Mouse (Mus musculus): ENCODE data around the gene Slc2a10. TPM values are rescaled to one million over a fixed set of nuclear protein-coding genes. Genes with fewer than 3 reads are reported as not detected.
"Not testable (repeated sequence)": the region's sequence is repeated elsewhere in the genome, so short reads cannot be mapped to it uniquely, and the experiment has no call there.

Slc2a10 gene
- polyA plus RNA-seq, 1 experiment from 2014 or later, result 4.0 TPM

DNA sequence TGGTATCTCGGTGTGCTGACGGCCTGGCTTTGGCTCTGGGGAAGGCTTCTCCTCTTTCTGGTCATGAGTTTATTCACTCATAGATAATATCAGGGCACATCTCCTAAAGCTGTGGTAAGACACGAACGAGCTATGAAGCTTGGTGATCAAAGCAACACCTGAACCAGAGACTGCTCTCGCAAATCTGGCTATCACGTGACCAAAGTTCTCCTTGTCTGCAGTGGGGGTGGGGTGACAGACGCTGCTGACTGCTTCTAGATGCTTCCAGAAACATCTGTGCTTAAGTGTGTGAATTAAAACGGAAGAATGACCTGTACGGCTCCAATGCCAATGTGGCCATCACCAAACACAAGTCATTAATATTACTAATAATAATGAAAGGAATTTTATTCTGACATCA lies 6.1 kb downstream of the Slc2a10 start:
- Histone ChIP-seq H3K9me3 (ENCODE audit: control insufficient read depth, low read length) (no peaks in the 10 kb centered on the region), H3K4me1 (ENCODE audit: control insufficient read depth in 2 of 2, insufficient read depth in 2 of 2, low read length in 2 of 2) (peaks cover 7 to 16% of the 10 kb centered on the region in 2 experiments; a peak in 3 of 4 replicates), H3K27ac (replicated peaks in 1 of 2; ENCODE audit: control insufficient read depth in 1 of 2, insufficient read depth in 1 of 2, low read depth in 2 of 2, low read length in 2 of 2) (no peak overlapping the region), H3K4me2 (ENCODE audit: low read length) (no peak overlapping the region), H3K9ac (ENCODE audit: low read length) (no peak overlapping the region), H3K4me3 (ENCODE audit: control insufficient read depth in 1 of 2, insufficient read depth in 1 of 2, low read depth in 1 of 2, low read length in 2 of 2) (no peak overlapping the region), H3K27me3 (ENCODE audit: control insufficient read depth, insufficient read depth, low read length) (0 out of 2 replicates have a peak, but pooled peaks cover 5% of the 10 kb centered on the region), H3K36me3 (ENCODE audit: control insufficient read depth, insufficient read depth, low read length) (no peaks in the 10 kb centered on the region)
- WGBS, result 53% methylated on average over 9 of the region's 9 CpGs
- ATAC-seq (ENCODE audit: insufficient number of reproducible peaks, insufficient read depth, low FRiP score, low read depth), result no peak

DNA sequence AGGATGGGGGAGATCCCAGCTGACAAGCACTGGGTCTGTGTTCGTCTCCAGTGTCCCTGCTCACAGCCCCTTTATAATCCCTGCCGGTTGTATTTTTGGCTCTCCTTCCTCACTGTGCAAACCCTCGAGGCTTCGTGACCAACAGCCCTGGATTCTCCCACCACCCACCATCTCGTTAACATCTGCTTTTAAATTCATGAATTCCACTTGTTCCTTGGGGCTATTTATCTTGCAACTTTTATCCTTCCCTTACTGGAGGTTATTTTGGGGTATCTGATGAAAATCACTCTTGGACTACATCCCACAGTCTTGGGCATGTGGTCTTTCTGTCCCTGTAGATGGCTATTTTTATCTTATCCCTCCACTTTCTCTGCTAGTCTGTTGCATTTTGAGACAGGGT lies 6.9 kb downstream of the Slc2a10 start:
- Histone ChIP-seq H3K4me1 (ENCODE audit: control insufficient read depth in 2 of 2, insufficient read depth in 2 of 2, low read length in 2 of 2) (peaks cover 7 to 16% of the 10 kb centered on the region in 2 experiments; a peak in 3 of 4 replicates), H3K9ac (ENCODE audit: low read length) (no peak overlapping the region), H3K4me2 (ENCODE audit: low read length) (no peak overlapping the region), H3K9me3 (ENCODE audit: control insufficient read depth, low read length) (no peaks in the 10 kb centered on the region), H3K36me3 (ENCODE audit: control insufficient read depth, insufficient read depth, low read length) (no peaks in the 10 kb centered on the region), H3K27me3 (ENCODE audit: control insufficient read depth, insufficient read depth, low read length) (no peaks in the 10 kb centered on the region), H3K27ac (replicated peaks in 1 of 2; ENCODE audit: control insufficient read depth in 1 of 2, insufficient read depth in 1 of 2, low read depth in 2 of 2, low read length in 2 of 2) (no peak overlapping the region), H3K4me3 (ENCODE audit: control insufficient read depth in 1 of 2, insufficient read depth in 1 of 2, low read depth in 1 of 2, low read length in 2 of 2) (no peak overlapping the region)
- ATAC-seq (ENCODE audit: insufficient number of reproducible peaks, insufficient read depth, low FRiP score, low read depth), result no peak
- 38% methylated on average over 5 of the region's 5 CpGs for whole genome bisulfite sequencing

DNA sequence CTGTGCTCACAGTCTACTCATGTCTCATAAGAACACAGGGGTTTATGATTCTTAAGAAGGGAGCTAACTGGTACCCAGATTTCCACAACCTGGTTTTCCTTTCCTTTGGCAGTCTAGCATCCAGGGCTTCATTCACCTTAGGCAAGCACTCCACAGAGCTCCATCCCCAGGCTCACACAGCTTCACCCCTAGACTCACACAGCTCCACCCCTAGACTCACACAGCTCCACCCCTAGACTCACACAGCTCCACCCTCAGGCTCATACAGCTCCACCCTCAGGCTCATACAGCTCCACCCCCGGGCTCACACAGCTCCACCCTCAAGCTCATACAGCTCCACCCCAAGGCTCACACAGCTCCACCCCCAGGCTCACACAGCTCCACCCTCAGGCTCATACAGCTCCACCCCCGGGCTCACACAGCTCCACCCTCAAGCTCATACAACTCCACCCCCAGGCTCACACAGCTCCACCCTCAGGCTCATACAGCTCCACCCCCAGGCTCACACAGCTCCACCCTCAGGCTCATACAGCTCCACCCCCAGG lies 7.4 kb downstream of the Slc2a10 start:
- WGBS, result 63% methylated on average over 2 of the region's 2 CpGs
- H3K4me3 ChIP-seq (ENCODE audit: control insufficient read depth in 1 of 2, insufficient read depth in 1 of 2, low read depth in 1 of 2, low read length in 2 of 2); H3K4me2 ChIP-seq (ENCODE audit: low read length); H3K9me3 ChIP-seq (ENCODE audit: control insufficient read depth, low read length); H3K27me3 ChIP-seq (ENCODE audit: control insufficient read depth, insufficient read depth, low read length); H3K36me3 ChIP-seq (ENCODE audit: control insufficient read depth, insufficient read depth, low read length); ATAC-seq (ENCODE audit: insufficient number of reproducible peaks, insufficient read depth, low FRiP score, low read depth); H3K27ac ChIP-seq (replicated peaks in 1 of 2; ENCODE audit: control insufficient read depth in 1 of 2, insufficient read depth in 1 of 2, low read depth in 2 of 2, low read length in 2 of 2); H3K9ac ChIP-seq (ENCODE audit: low read length): not testable (repeated sequence)
- H3K4me1 ChIP-seq (ENCODE audit: control insufficient read depth in 2 of 2, insufficient read depth in 2 of 2, low read length in 2 of 2), result peaks cover 7 to 16% of the 10 kb centered on the region in 2 experiments; a peak in 3 of 4 replicates

DNA sequence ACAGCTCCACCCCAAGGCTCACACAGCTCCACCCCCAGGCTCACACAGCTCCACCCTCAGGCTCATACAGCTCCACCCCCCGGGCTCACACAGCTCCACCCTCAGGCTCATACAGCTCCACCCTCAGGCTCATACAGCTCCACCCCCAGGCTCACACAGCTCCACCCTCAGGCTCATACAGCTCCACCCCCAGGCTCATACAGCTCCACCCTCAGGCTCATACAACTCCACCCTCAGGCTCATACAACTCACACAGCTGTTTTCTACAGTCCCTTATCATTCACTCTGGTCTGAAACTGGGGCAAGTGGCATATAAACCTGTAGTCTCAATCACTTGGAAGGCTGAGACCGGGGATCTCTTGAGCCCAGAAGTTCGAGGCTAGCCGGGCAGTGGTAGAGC lies 7.9 kb downstream of the Slc2a10 start:
- WGBS, result 74% methylated on average over 4 of the region's 4 CpGs

DNA sequence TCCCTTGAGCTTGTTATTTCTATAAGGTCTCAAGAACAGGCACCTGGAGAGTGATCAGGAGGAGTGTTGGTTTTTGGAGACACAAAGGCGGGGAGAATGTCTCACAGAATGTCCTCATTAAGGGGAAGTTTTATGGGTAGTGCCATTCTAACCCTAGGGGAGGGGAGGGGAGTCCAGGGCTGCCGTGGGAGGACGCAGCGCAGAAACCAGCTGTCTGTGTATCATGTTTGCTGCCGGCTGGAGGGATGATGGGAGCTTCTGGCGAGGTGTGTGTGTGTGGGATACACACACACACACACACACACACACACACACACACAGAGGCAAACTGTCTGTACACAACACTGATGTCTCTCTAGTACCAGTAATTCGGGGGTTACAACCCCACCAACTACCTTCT lies 8.8 kb downstream of the Slc2a10 start:
- H3K27ac ChIP-seq (replicated peaks in 1 of 2; ENCODE audit: control insufficient read depth in 1 of 2, insufficient read depth in 1 of 2, low read depth in 2 of 2, low read length in 2 of 2), result no peak overlapping the region
- ATAC-seq (ENCODE audit: insufficient number of reproducible peaks, insufficient read depth, low FRiP score, low read depth), result no peak
- WGBS, result 56% methylated on average over 7 of the region's 7 CpGs

More for the DNA sequence above, 7.9 kb downstream of the Slc2a10 start:
- H3K36me3 ChIP-seq (ENCODE audit: control insufficient read depth, insufficient read depth, low read length); H3K4me2 ChIP-seq (ENCODE audit: low read length); H3K27ac ChIP-seq (replicated peaks in 1 of 2; ENCODE audit: control insufficient read depth in 1 of 2, insufficient read depth in 1 of 2, low read depth in 2 of 2, low read length in 2 of 2); H3K9me3 ChIP-seq (ENCODE audit: control insufficient read depth, low read length); H3K27me3 ChIP-seq (ENCODE audit: control insufficient read depth, insufficient read depth, low read length); ATAC-seq (ENCODE audit: insufficient number of reproducible peaks, insufficient read depth, low FRiP score, low read depth); H3K9ac ChIP-seq (ENCODE audit: low read length); H3K4me3 ChIP-seq (ENCODE audit: control insufficient read depth in 1 of 2, insufficient read depth in 1 of 2, low read depth in 1 of 2, low read length in 2 of 2): not testable (repeated sequence)
- peaks cover 7 to 16% of the 10 kb centered on the region in 2 experiments; a peak in 3 of 4 replicates for H3K4me1 ChIP-seq (ENCODE audit: control insufficient read depth in 2 of 2, insufficient read depth in 2 of 2, low read length in 2 of 2)

DNA sequence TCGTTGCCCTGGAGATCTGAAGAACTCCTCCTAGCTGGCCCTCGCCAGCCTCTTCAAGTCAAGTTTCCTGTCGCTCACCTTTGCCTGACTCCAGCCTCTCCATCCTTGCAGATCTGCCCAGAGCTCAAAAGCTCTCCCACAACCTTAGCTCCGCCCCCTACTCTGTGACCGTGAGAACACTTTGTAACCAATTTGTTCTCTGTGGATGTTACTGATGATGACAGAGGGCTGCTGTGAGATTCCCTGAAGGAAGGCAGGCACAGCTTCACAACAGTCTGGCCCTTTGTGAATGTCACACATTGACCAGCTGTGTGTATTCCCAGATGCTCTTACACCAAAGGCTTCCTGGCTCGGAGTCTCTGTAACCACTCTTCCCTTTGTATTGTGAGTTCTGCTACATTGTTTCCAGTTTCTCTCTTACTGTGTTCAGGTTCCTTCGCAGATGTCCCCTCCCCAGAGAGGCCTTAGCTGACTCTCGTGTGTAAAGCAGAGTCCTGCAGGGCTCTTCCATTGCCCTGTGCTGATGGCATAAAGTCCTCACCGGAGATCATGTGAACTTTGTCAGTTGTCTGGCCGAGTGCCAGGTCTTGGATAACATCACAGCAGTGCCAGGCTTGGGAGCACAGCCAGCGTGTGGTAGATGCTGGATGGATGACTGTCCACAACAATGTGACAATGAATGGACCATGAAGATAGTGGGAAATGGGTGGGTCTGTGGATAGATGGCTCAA lies 9.4 kb downstream of the Slc2a10 start:
- 24% methylated on average over 11 of the region's 11 CpGs for WGBS
- H3K4me1 ChIP-seq (ENCODE audit: control insufficient read depth in 2 of 2, insufficient read depth in 2 of 2, low read length in 2 of 2), result peaks cover 7 to 16% of the 10 kb centered on the region in 2 experiments; a peak in 3 of 4 replicates
- no peak overlapping the region for H3K9ac ChIP-seq (ENCODE audit: low read length)
- H3K27me3 ChIP-seq (ENCODE audit: control insufficient read depth, insufficient read depth, low read length), result no peaks in the 10 kb centered on the region
- ATAC-seq (ENCODE audit: insufficient number of reproducible peaks, insufficient read depth, low FRiP score, low read depth), result no peak
- H3K36me3 ChIP-seq (ENCODE audit: control insufficient read depth, insufficient read depth, low read length), result no peaks in the 10 kb centered on the region
- H3K4me3 ChIP-seq (ENCODE audit: control insufficient read depth in 1 of 2, insufficient read depth in 1 of 2, low read depth in 1 of 2, low read length in 2 of 2), result no peak overlapping the region
- no peak overlapping the region for H3K27ac ChIP-seq (replicated peaks in 1 of 2; ENCODE audit: control insufficient read depth in 1 of 2, insufficient read depth in 1 of 2, low read depth in 2 of 2, low read length in 2 of 2)
- no peaks in the 10 kb centered on the region for H3K9me3 ChIP-seq (ENCODE audit: control insufficient read depth, low read length)
- no peak overlapping the region for H3K4me2 ChIP-seq (ENCODE audit: low read length)

More for the DNA sequence above, 8.8 kb downstream of the Slc2a10 start:
- no peak overlapping the region for H3K9ac ChIP-seq (ENCODE audit: low read length)
- no peaks in the 10 kb centered on the region for H3K9me3 ChIP-seq (ENCODE audit: control insufficient read depth, low read length)
- no peak overlapping the region for H3K4me3 ChIP-seq (ENCODE audit: control insufficient read depth in 1 of 2, insufficient read depth in 1 of 2, low read depth in 1 of 2, low read length in 2 of 2)
- H3K4me2 ChIP-seq (ENCODE audit: low read length), result no peak overlapping the region
- no peaks in the 10 kb centered on the region for H3K27me3 ChIP-seq (ENCODE audit: control insufficient read depth, insufficient read depth, low read length)
- H3K4me1 ChIP-seq (ENCODE audit: control insufficient read depth in 2 of 2, insufficient read depth in 2 of 2, low read length in 2 of 2), result peaks cover 7 to 16% of the 10 kb centered on the region in 2 experiments; a peak in 3 of 4 replicates
- no peaks in the 10 kb centered on the region for H3K36me3 ChIP-seq (ENCODE audit: control insufficient read depth, insufficient read depth, low read length)

DNA sequence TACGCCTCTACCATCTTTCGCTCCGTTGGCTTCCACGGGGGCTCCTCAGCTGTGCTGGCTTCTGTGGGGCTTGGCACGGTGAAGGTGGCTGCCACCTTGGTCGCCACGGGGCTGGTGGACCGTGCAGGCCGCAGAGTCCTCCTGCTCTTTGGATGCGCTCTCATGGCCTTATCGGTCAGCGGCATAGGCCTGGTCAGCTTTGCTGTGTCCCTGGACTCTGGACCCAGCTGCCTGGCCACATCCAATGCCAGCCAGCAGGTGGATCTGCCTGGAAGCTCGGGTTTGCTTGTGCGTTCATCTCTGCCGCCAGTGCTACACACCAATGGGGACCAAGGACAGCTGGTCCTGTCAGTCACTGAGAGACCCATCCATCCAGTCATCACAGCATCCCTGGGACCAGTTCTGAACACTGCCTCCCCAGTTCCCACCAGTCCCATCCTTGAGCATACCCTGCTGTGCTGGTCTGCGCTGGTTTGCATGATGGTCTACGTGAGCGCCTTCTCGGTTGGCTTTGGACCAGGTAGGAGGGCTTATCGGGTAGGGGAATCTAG lies 11.7 kb downstream of the Slc2a10 start:
- Histone ChIP-seq H3K36me3 (ENCODE audit: control insufficient read depth, insufficient read depth, low read length) (0 out of 2 replicates have a peak, but pooled peaks cover 3% of the 10 kb centered on the region), H3K9ac (ENCODE audit: low read length) (no peak overlapping the region), H3K4me2 (ENCODE audit: low read length) (no peak overlapping the region), H3K9me3 (ENCODE audit: control insufficient read depth, low read length) (no peaks in the 10 kb centered on the region), H3K4me1 (ENCODE audit: control insufficient read depth in 2 of 2, insufficient read depth in 2 of 2, low read length in 2 of 2) (peaks cover 7 to 14% of the 10 kb centered on the region in 2 experiments; a peak in 3 of 4 replicates), H3K27ac (replicated peaks in 1 of 2; ENCODE audit: control insufficient read depth in 1 of 2, insufficient read depth in 1 of 2, low read depth in 2 of 2, low read length in 2 of 2) (no peak overlapping the region), H3K27me3 (ENCODE audit: control insufficient read depth, insufficient read depth, low read length) (no peaks in the 10 kb centered on the region), H3K4me3 (ENCODE audit: control insufficient read depth in 1 of 2, insufficient read depth in 1 of 2, low read depth in 1 of 2, low read length in 2 of 2) (no peak overlapping the region)
- ATAC-seq (ENCODE audit: insufficient number of reproducible peaks, insufficient read depth, low FRiP score, low read depth), result no peak
- 93% methylated on average over 20 of the region's 20 CpGs for WGBS

Data from heart, embryonic 14.5 days (tissue).